Mouse (Mus musculus): Measurements from ENCODE around the gene Atp9a.
"Not testable (repeated sequence)": the region's sequence is repeated elsewhere in the genome, so short reads cannot be mapped to it uniquely, and the experiment has no call there.

DNA sequence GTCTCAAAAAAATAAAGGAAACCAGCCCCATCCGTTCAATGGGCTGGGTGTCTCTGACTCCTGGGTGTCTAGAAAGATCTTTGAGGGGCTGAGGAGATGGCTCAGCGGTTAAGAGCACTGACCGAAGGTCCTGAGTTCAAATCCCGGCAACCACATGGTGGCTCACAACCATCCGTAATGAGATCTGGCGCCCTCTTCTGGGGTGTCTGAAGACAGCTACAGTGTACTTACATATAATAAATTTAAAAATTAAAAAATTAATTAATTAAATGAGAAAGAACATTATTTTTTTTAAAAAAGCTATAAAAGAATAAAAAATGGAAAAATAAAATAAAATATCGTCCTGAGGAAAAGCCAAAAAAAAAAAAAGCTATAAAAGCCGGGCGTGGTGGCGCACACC, 2.2 kb upstream of the Atp9a start:
- TF ChIP-seq POLR2A, CTCF (IDR thresholded peaks at IDR 0.05; ENCODE audit: insufficient read depth, low read depth, low read length): not testable (repeated sequence)
